Mouse (Mus musculus) liver, embryonic 13.5 days (tissue): ENCODE results near the gene Nr6a1. TPM values are rescaled to one million over a fixed set of nuclear protein-coding genes. Genes with fewer than 3 reads are reported as not detected.

Experiments
- ATAC-seq: fragments of 200-750 bp; cut with Nextera tagmentation; 2 replicates; pipeline ENCODE4 v1.8.0; 2017; ENCODE audit warnings: low read depth, mild to moderate bottlenecking, moderate number of reproducible peaks, moderate library complexity
- DNase-seq: peaks from one replicate; pipeline ENCODE4 v3.0.0; 2022
- H3K27ac ChIP-seq: fragments of 300-500 bp; sonication (generic); 2 replicates; pipeline ENCODE4 v1.5.1; 2015; ENCODE audit warnings: moderate library complexity, mild to moderate bottlenecking, inconsistent platforms
- H3K27me3 ChIP-seq: fragments of 300-500 bp; sonication (generic); 2 replicates; pipeline ENCODE4 v1.6.1; 2015; ENCODE audit warnings: mild to moderate bottlenecking, inconsistent platforms
- H3K36me3 ChIP-seq: fragments of 300-500 bp; sonication (generic); 2 replicates; pipeline ENCODE4 v1.6.1; 2015; ENCODE audit warnings: mild to moderate bottlenecking, inconsistent platforms
- H3K4me1 ChIP-seq: fragments of 300-500 bp; sonication (generic); replicated peaks from 2 replicates; pipeline ENCODE4 v1.6.1; 2015; ENCODE audit warnings: inconsistent platforms
- H3K4me2 ChIP-seq: fragments of 300-500 bp; sonication (generic); 2 replicates; pipeline ENCODE4 v1.6.1; 2015; ENCODE audit warnings: inconsistent platforms, mild to moderate bottlenecking, moderate library complexity
- H3K4me3 ChIP-seq: fragments of 300-500 bp; sonication (generic); replicated peaks from 2 replicates; pipeline ENCODE4 v1.5.1; 2015; ENCODE audit warnings: mild to moderate bottlenecking, inconsistent platforms
- H3K9ac ChIP-seq: fragments of 300-500 bp; sonication (generic); 2 replicates; pipeline ENCODE4 v1.6.1; 2015; ENCODE audit warnings: mild to moderate bottlenecking, inconsistent platforms
- H3K9me3 ChIP-seq: fragments of 300-500 bp; sonication (generic); replicated peaks from 2 replicates; pipeline ENCODE4 v1.6.1; 2016; ENCODE audit warnings: inconsistent platforms
- WGBS: fragments of 180-500 bp; shearing (Covaris S2); methylation state at CpG from one replicate; pipeline ENCODE4 v1.1.7; 2015; ENCODE audit not compliant: insufficient replicate concordance; 5-methylcytosine and 5-hydroxymethylcytosine counted together
- polyA plus RNA-seq: library from polyadenylated mRNA; unstranded; fragments of >200 nt; fragmentation: Nextera tagmentation; extraction: Ambion mirVana; gene quantifications from 2 replicates; pipeline ENCODE4 v1.2.1, GENCODE M21; 2015

Nr6a1 gene
- 0.83 and 1.4 TPM in 2 replicates for polyA plus RNA-seq

- WGBS, result 8% methylated on average over 19 of the region's 19 CpGs
- ATAC-seq, result 0 out of 2 replicates have a peak, but pooled peaks have one; percentile 16
- H3K9me3 ChIP-seq, result no peaks in the 10 kb centered on the region
- H3K4me3 ChIP-seq, result peak within 1 kb of the TSS; percentile 84
- no peaks in the 10 kb centered on the region for H3K36me3 ChIP-seq
- peaks cover 33% of the 10 kb centered on the region for H3K4me1 ChIP-seq
- H3K27me3 ChIP-seq, result peaks cover 55% of the 10 kb centered on the region
- peak within 1 kb of the TSS; percentile 41 for H3K9ac ChIP-seq
- DNase-seq, result peak; percentile 61
- peak within 1 kb of the TSS; percentile 88 for H3K4me2 ChIP-seq
- no peak within 1 kb of the TSS for H3K27ac ChIP-seq
Measured at GRCm38 (mm10) chr2:38927115-38927979, at the start of gene Nr6a1. Gene Nr6a1 (minus strand): TSS chr2:38927688.

- 0 out of 2 replicates have a peak, but pooled peaks have one; percentile 11 for ATAC-seq
- Histone ChIP-seq H3K27ac (no peak overlapping the region), H3K4me2 (no peak overlapping the region)
Measured at GRCm38 (mm10) chr2:38975941-38976805, 48.7 kb upstream of the Nr6a1 start.

GRCm38 (mm10) chr2:38975181-38975580 lies 47.7 kb upstream of the Nr6a1 start:
- no peak overlapping the region for H3K27ac ChIP-seq
- no peaks in the 10 kb centered on the region for H3K9me3 ChIP-seq
- 57% methylated on average over 3 of the region's 3 CpGs for WGBS
- no peak overlapping the region for H3K4me2 ChIP-seq
- DNase-seq, result no peak
- H3K9ac ChIP-seq, result no peak overlapping the region
- H3K27me3 ChIP-seq, result peaks cover 17% of the 10 kb centered on the region; the same call in 1 of the 2 replicates
- ATAC-seq, result no peak
- no peak overlapping the region for H3K4me3 ChIP-seq
- peaks cover 27% of the 10 kb centered on the region for H3K4me1 ChIP-seq
- no peaks in the 10 kb centered on the region for H3K36me3 ChIP-seq

More at GRCm38 (mm10) chr2:38975941-38976805, 48.7 kb upstream of the Nr6a1 start:
- H3K9ac ChIP-seq, result no peak overlapping the region
- no peak overlapping the region for H3K4me3 ChIP-seq
- H3K9me3 ChIP-seq, result no peaks in the 10 kb centered on the region
- DNase-seq, result no peak
- peaks cover 17% of the 10 kb centered on the region for H3K4me1 ChIP-seq
- H3K36me3 ChIP-seq, result no peaks in the 10 kb centered on the region
- peaks cover 17% of the 10 kb centered on the region; the same call in 1 of the 2 replicates for H3K27me3 ChIP-seq
- WGBS, result 65% methylated on average over 21 of the region's 21 CpGs

GRCm38 (mm10) chr2:38974171-38974570 lies 46.7 kb upstream of the Nr6a1 start:
- Histone ChIP-seq H3K9ac (no peak overlapping the region), H3K4me3 (no peak overlapping the region), H3K4me2 (no peak overlapping the region), H3K4me1 (peaks cover 37% of the 10 kb centered on the region), H3K9me3 (no peaks in the 10 kb centered on the region), H3K36me3 (no peaks in the 10 kb centered on the region), H3K27me3 (peaks cover 12% of the 10 kb centered on the region; the same call in 1 of the 2 replicates), H3K27ac (no peak overlapping the region)
- DNase-seq, result no peak
- WGBS, result 40% methylated on average over 2 of the region's 2 CpGs
- ATAC-seq, result no peak

GRCm38 (mm10) chr2:38973701-38974100 lies 46.2 kb upstream of the Nr6a1 start:
- 69% methylated on average over 7 of the region's 7 CpGs for WGBS
- H3K27me3 ChIP-seq, result peaks cover 12% of the 10 kb centered on the region; the same call in 1 of the 2 replicates
- no peak overlapping the region for H3K4me3 ChIP-seq
- H3K27ac ChIP-seq, result no peak overlapping the region
- no peak overlapping the region for H3K4me2 ChIP-seq
- H3K4me1 ChIP-seq, result peaks cover 41% of the 10 kb centered on the region
- no peaks in the 10 kb centered on the region for H3K36me3 ChIP-seq
- ATAC-seq, result no peak
- no peak for DNase-seq
- no peak overlapping the region for H3K9ac ChIP-seq
- H3K9me3 ChIP-seq, result no peaks in the 10 kb centered on the region

GRCm38 (mm10) chr2:38973223-38973622 lies 45.7 kb upstream of the Nr6a1 start:
- no peak overlapping the region for H3K27ac ChIP-seq
- H3K9me3 ChIP-seq, result no peaks in the 10 kb centered on the region
- no peak overlapping the region for H3K4me2 ChIP-seq
- peaks cover 43% of the 10 kb centered on the region for H3K4me1 ChIP-seq
- DNase-seq, result no peak
- WGBS, result 10% methylated on average over 2 of the region's 2 CpGs
- no peak overlapping the region for H3K9ac ChIP-seq
- H3K36me3 ChIP-seq, result no peaks in the 10 kb centered on the region
- H3K27me3 ChIP-seq, result peaks cover 12% of the 10 kb centered on the region; the same call in 1 of the 2 replicates
- no peak overlapping the region for H3K4me3 ChIP-seq
- no peak for ATAC-seq

- H3K27me3 ChIP-seq, result no peaks in the 10 kb centered on the region
- DNase-seq, result peak; percentile 72
- peak; percentile 97 for ATAC-seq
- peak overlapping the region; percentile 86 for H3K27ac ChIP-seq
- peaks cover 51% of the 10 kb centered on the region for H3K4me1 ChIP-seq
- peak overlapping the region; percentile 46 for H3K4me2 ChIP-seq
- no peaks in the 10 kb centered on the region for H3K9me3 ChIP-seq
- H3K9ac ChIP-seq, result 0 out of 2 replicates have a peak overlapping the region, but pooled peaks have one; percentile 33
- no peak overlapping the region for H3K4me3 ChIP-seq
- 24% methylated on average over 5 of the region's 5 CpGs for WGBS
- H3K36me3 ChIP-seq, result no peaks in the 10 kb centered on the region
Measured at GRCm38 (mm10) chr2:38970057-38970456, 42.6 kb upstream of the Nr6a1 start.

GRCm38 (mm10) chr2:38969650-38970049 lies 42.2 kb upstream of the Nr6a1 start:
- H3K9me3 ChIP-seq, result no peaks in the 10 kb centered on the region
- H3K9ac ChIP-seq, result 0 out of 2 replicates have a peak overlapping the region, but pooled peaks have one; percentile 33
- no peaks in the 10 kb centered on the region for H3K36me3 ChIP-seq
- peak overlapping the region; percentile 86 for H3K27ac ChIP-seq
- DNase-seq, result no peak
- ATAC-seq, result peak; percentile 63
- H3K4me2 ChIP-seq, result peak overlapping the region; percentile 46
- WGBS, result 46% methylated on average over 2 of the region's 2 CpGs
- no peak overlapping the region for H3K4me3 ChIP-seq
- H3K27me3 ChIP-seq, result no peaks in the 10 kb centered on the region
- H3K4me1 ChIP-seq, result peaks cover 51% of the 10 kb centered on the region

- Histone ChIP-seq H3K9me3 (no peaks in the 10 kb centered on the region), H3K4me1 (peaks cover 23% of the 10 kb centered on the region), H3K27me3 (no peaks in the 10 kb centered on the region), H3K9ac (no peak overlapping the region), H3K4me2 (no peak overlapping the region), H3K4me3 (no peak overlapping the region), H3K27ac (no peak overlapping the region), H3K36me3 (no peaks in the 10 kb centered on the region)
- ATAC-seq, result no peak
- DNase-seq, result no peak
- WGBS, result 43% methylated on average over 4 of the region's 4 CpGs
Measured at GRCm38 (mm10) chr2:38964198-38964597, 36.7 kb upstream of the Nr6a1 start.

GRCm38 (mm10) chr2:38957671-38958223 lies 30.3 kb upstream of the Nr6a1 start:
- H3K9ac ChIP-seq, result no peak overlapping the region
- peaks cover 15% of the 10 kb centered on the region for H3K4me1 ChIP-seq
- H3K4me3 ChIP-seq, result no peak overlapping the region
- H3K27me3 ChIP-seq, result no peaks in the 10 kb centered on the region
- H3K4me2 ChIP-seq, result no peak overlapping the region
- ATAC-seq (peak; percentile 62; the same call in 1 of the 2 replicates), DNase-seq (no peak)
- WGBS, result 54% methylated on average over 5 of the region's 5 CpGs
- H3K36me3 ChIP-seq, result no peaks in the 10 kb centered on the region
- H3K9me3 ChIP-seq, result no peaks in the 10 kb centered on the region
- no peak overlapping the region; the same call in 1 of the 2 replicates for H3K27ac ChIP-seq

GRCm38 (mm10) chr2:38956062-38956461 lies 28.6 kb upstream of the Nr6a1 start:
- ATAC-seq (no peak), DNase-seq (no peak)
- Histone ChIP-seq H3K36me3 (no peaks in the 10 kb centered on the region), H3K9ac (no peak overlapping the region), H3K4me1 (peaks cover 14% of the 10 kb centered on the region), H3K27ac (no peak overlapping the region), H3K27me3 (no peaks in the 10 kb centered on the region), H3K4me3 (no peak overlapping the region), H3K4me2 (no peak overlapping the region), H3K9me3 (no peaks in the 10 kb centered on the region)
- 40% methylated on average over 2 of the region's 2 CpGs for WGBS
